Mouse (Mus musculus): ENCODE results near the gene Olfr462.

GRCm38 (mm10) chr11:87884856-87885255 is 7.2 kb downstream of the Olfr462 start:
- TF ChIP-seq UBTF (IDR thresholded peaks at IDR 0.05; ENCODE audit: low read depth, low read length) (no peak), POLR2A (IDR thresholded peaks at IDR 0.05; ENCODE audit: low read depth, low read length) (no peak), CHD2 (IDR thresholded peaks at IDR 0.05; ENCODE audit: low read length) (no peak), EP300 (IDR thresholded peaks at IDR 0.05; ENCODE audit: low read length) (no peak), CTCF (conservative IDR thresholded peaks at IDR 0.05 in 1 of 2, IDR thresholded peaks at IDR 0.05 in 1 of 2; ENCODE audit: low read depth in 2 of 2, low read length in 2 of 2) (no peak), POLR2AphosphoS2 (IDR thresholded peaks at IDR 0.05; ENCODE audit: low read depth, low read length) (no peak), MAFK (IDR thresholded peaks at IDR 0.05; ENCODE audit: insufficient replicate concordance, low read length) (no peak)
